Mouse (Mus musculus) intestine, embryonic 14.5 days (tissue): ENCODE data around the gene Tmem50b. TPM values are rescaled to one million over a fixed set of nuclear protein-coding genes. Genes with fewer than 3 reads are reported as not detected.

Experiments used
- ATAC-seq: fragments of 200-750 bp; cut with Nextera tagmentation; replicated peaks from 2 replicates; pipeline ENCODE4 v1.8.0; 2017; ENCODE audit warnings: low read depth, moderate number of reproducible peaks, moderate TSS enrichment, moderate library complexity; ENCODE audit not compliant: low FRiP score, low TSS enrichment
- DNase-seq: peaks from one replicate; pipeline ENCODE4 v3.0.0-alpha.2; 2018; ENCODE audit warnings: low spot score
- H3K27ac ChIP-seq: fragments of 300-500 bp; sonication (generic); 2 replicates; pipeline ENCODE4 v1.5.1; 2014; ENCODE audit warnings: low read depth, mild to moderate bottlenecking, control low read depth
- H3K27me3 ChIP-seq: fragments of 300-500 bp; sonication (generic); replicated peaks from 2 replicates; pipeline ENCODE4 v1.6.1; 2014; ENCODE audit warnings: low read length, control low read depth; ENCODE audit not compliant: control insufficient read depth, insufficient read depth
- H3K36me3 ChIP-seq: fragments of 300-500 bp; sonication (generic); 2 replicates; pipeline ENCODE4 v1.6.1; 2014; ENCODE audit warnings: low read length, control low read depth; ENCODE audit not compliant: control insufficient read depth, insufficient read depth
- H3K4me1 ChIP-seq: fragments of 300-500 bp; sonication (generic); replicated peaks from 2 replicates; pipeline ENCODE4 v1.6.1; 2014; ENCODE audit warnings: low read length, control low read depth, mixed read lengths; ENCODE audit not compliant: control insufficient read depth, insufficient read depth
- H3K4me2 ChIP-seq: fragments of 300-500 bp; sonication (generic); 2 replicates; pipeline ENCODE4 v1.6.1; 2014; ENCODE audit warnings: low read length
- H3K4me3 ChIP-seq: fragments of 300-500 bp; sonication (generic); 2 replicates; pipeline ENCODE4 v1.5.1; 2014; ENCODE audit warnings: low read depth, low read length, control low read depth, mixed read lengths
- H3K9ac ChIP-seq: fragments of 300-500 bp; sonication (generic); 2 replicates; pipeline ENCODE4 v1.6.1; 2014; ENCODE audit warnings: mild to moderate bottlenecking, low read length
- H3K9me3 ChIP-seq: fragments of 300-500 bp; sonication (generic); 2 replicates; pipeline ENCODE4 v1.6.1; 2016; ENCODE audit warnings: low read length, control low read depth; ENCODE audit not compliant: control insufficient read depth
- WGBS: fragments of 180-500 bp; shearing (Covaris S2); extraction: QIAGEN DNeasy Blood & Tissue Kit; methylation state at CpG from one replicate; pipeline ENCODE4 v1.1.7; 2014; 5-methylcytosine and 5-hydroxymethylcytosine counted together
- microRNA-seq: library from miRNA; unstranded; fragments of <30 nt; microRNA quantifications from one replicate; pipeline ENCODE4, GENCODE M21; 2016
- polyA plus RNA-seq: library from polyadenylated mRNA; unstranded; fragments of >200 nt; fragmentation: Nextera tagmentation; extraction: Ambion mirVana; gene quantifications from 2 replicates; pipeline ENCODE4 v1.2.1, GENCODE M21; 2014

Tmem50b gene
- polyA plus RNA-seq, 1 experiment from 2014 or later = 31.1 TPM

GRCm38 (mm10) chr16:91527500-91527899 is 70.1 kb downstream of the Tmem50b start:
- H3K36me3 ChIP-seq = no peaks in the 10 kb centered on the region
- H3K4me3 ChIP-seq = no peak overlapping the region
- DNase-seq (no peak), ATAC-seq (no peak)
- H3K4me1 ChIP-seq = 0 out of 2 replicates have a peak, but pooled peaks cover under 1% of the 10 kb centered on the region
- no peak overlapping the region for H3K9ac ChIP-seq
- no peaks in the 10 kb centered on the region for H3K9me3 ChIP-seq
- H3K4me2 ChIP-seq = no peak overlapping the region
- WGBS = 67% methylated on average over 5 of the region's 5 CpGs
- no peak overlapping the region for H3K27ac ChIP-seq
- no peaks in the 10 kb centered on the region for H3K27me3 ChIP-seq

GRCm38 (mm10) chr16:91527051-91527450 is 70.5 kb downstream of the Tmem50b start:
- H3K4me2 ChIP-seq = no peak overlapping the region
- no peak overlapping the region for H3K27ac ChIP-seq
- ATAC-seq (no peak), DNase-seq (no peak)
- WGBS = 77% methylated on average over 10 of the region's 10 CpGs
- no peaks in the 10 kb centered on the region for H3K27me3 ChIP-seq
- no peaks in the 10 kb centered on the region for H3K4me1 ChIP-seq
- H3K4me3 ChIP-seq = no peak overlapping the region
- H3K9ac ChIP-seq = no peak overlapping the region
- H3K36me3 ChIP-seq = no peaks in the 10 kb centered on the region
- no peaks in the 10 kb centered on the region for H3K9me3 ChIP-seq

GRCm38 (mm10) chr16:91526274-91526673 is 71.3 kb downstream of the Tmem50b start:
- no peak for ATAC-seq
- 93% methylated on average over 6 of the region's 6 CpGs for WGBS

More at GRCm38 (mm10) chr16:91526274-91526673, 71.3 kb downstream of the Tmem50b start:
- Histone ChIP-seq H3K4me3 (no peak overlapping the region), H3K27me3 (no peaks in the 10 kb centered on the region), H3K36me3 (no peaks in the 10 kb centered on the region), H3K4me2 (no peak overlapping the region), H3K9me3 (no peaks in the 10 kb centered on the region), H3K27ac (no peak overlapping the region), H3K9ac (no peak overlapping the region), H3K4me1 (no peaks in the 10 kb centered on the region)
- DNase-seq = no peak

Small RNA genes lying within 50 kb of the gene (microRNA-seq; reads per million reads assigned to microRNA genes)
- not detected for gene Mir6367

Other genes with a start within 250 kb of the Tmem50b start
- 41.1 and 44.0 TPM in 2 replicates for gene Ifnar2, start 225.0 kb downstream of the Tmem50b start, polyA plus RNA-seq
- gene Gm21970, start 206.1 kb downstream of the Tmem50b start, polyA plus RNA-seq = 0.45 TPM in 1 of 2 replicates, not detected in the other
- 35.4 and 36.8 TPM in 2 replicates for gene Il10rb, start 191.6 kb downstream of the Tmem50b start, polyA plus RNA-seq
- gene Ifnar1, start 112.6 kb downstream of the Tmem50b start, polyA plus RNA-seq = 51.9 and 60.9 TPM in 2 replicates
- 65.3 and 68.4 TPM in 2 replicates for gene Ifngr2, start 50.7 kb downstream of the Tmem50b start, polyA plus RNA-seq
- gene Dnajc28, start 21.2 kb upstream of the Tmem50b start, polyA plus RNA-seq = 2.4 and 2.8 TPM in 2 replicates
- gene Gart, start 49.2 kb upstream of the Tmem50b start, polyA plus RNA-seq = 125 and 137 TPM in 2 replicates
- 138 and 146 TPM in 2 replicates for gene Son, start 49.7 kb upstream of the Tmem50b start, polyA plus RNA-seq
- 24.3 and 24.7 TPM in 2 replicates for gene Donson, start 91.0 kb upstream of the Tmem50b start, polyA plus RNA-seq
- 69.4 and 73.3 TPM in 2 replicates for gene Cryzl1, start 131.2 kb upstream of the Tmem50b start, polyA plus RNA-seq
- gene Itsn1, start 131.5 kb upstream of the Tmem50b start, polyA plus RNA-seq = 22.5 and 22.7 TPM in 2 replicates